In the genomic region with DNA sequence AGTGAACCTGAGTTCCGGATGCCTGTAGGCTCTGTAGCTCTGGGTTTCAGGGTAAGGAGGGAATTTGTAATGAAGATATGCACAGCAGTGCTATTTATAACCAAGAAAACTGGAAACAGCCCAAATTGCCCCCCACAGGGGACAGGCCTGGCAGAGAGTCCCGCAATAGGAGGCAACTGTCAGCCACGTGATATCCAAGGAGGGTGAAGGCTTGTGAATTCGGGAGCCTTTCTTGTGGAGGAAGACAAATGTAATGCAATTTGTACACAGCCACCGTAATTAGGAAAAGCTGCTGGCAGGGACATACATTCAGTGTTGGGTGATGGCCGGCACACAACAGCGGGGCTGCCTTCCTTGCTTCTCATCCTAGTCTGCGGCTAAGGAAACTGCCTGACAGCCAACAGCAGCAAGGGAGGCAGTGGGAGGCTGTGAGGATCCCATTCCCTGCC, we compare ENCODE assay signal across 12 mouse cellular contexts. TPM values are rescaled to one million over a fixed set of nuclear protein-coding genes. Genes with fewer than 3 reads are reported as not detected.
DNase-seq lines count a peak whose midpoint lies in the region; ATAC-seq and TF ChIP-seq lines count a peak whose summit lies in the region.
"Had no signal": no experiment of that assay in that cellular context is flagged by ENCODE, and none has a peak within 500 bp of the region (broad histone marks: within the 10 kb centered on the region; RNA-seq: fewer than 3 reads in every experiment).

No protein-coding gene starts in this region.

- no peak for TF ChIP-seq POLR2A in kidney, adult 2 months (IDR thresholded peaks at IDR 0.05; ENCODE audit: low read depth, low read length)

- no peaks in the 10 kb centered on the region for H3K9me3 ChIP-seq in intestine, embryonic 16.5 days (ENCODE audit: control insufficient read depth, low read length)
- no peaks in the 10 kb centered on the region for H3K9me3 ChIP-seq in intestine, postnatal 0 days (ENCODE audit: control insufficient read depth)
- H3K9me3 ChIP-seq: stomach, embryonic 15.5 days had no signal

- H3K4me2 ChIP-seq in intestine, embryonic 16.5 days (ENCODE audit: low read depth, low read length): no peak overlapping the region
- no peak overlapping the region for H3K4me2 ChIP-seq in intestine, postnatal 0 days (replicated peaks; ENCODE audit: low read depth)
- H3K4me2 ChIP-seq: stomach, embryonic 15.5 days had no signal

- H3K27me3 ChIP-seq in intestine, embryonic 16.5 days (replicated peaks; ENCODE audit: control insufficient read depth, insufficient read depth, low read length): peaks cover 5% of the 10 kb centered on the region; the same call in 1 of the 2 replicates
- 0 out of 2 replicates have a peak, but pooled peaks cover 7% of the 10 kb centered on the region for H3K27me3 ChIP-seq in intestine, postnatal 0 days (replicated peaks; ENCODE audit: control insufficient read depth, insufficient read depth, low read length)
- H3K27me3 ChIP-seq in kidney, adult 2 months (replicated peaks; ENCODE audit: control insufficient read depth, insufficient read depth, low read length): no peaks in the 10 kb centered on the region

- no peak overlapping the region for H3K27ac ChIP-seq in intestine, embryonic 16.5 days (ENCODE audit: low read length)
- H3K27ac ChIP-seq in intestine, postnatal 0 days (ENCODE audit: low read depth, low read length): no peak overlapping the region
- no peak overlapping the region for H3K27ac ChIP-seq in kidney, adult 2 months (ENCODE audit: insufficient read depth, low read depth, low read length)
- H3K27ac ChIP-seq: stomach, embryonic 15.5 days had no signal

- DNase-seq in adrenal gland, postnatal 14 days: peak; percentile 24
- no peak for DNase-seq in adrenal gland, postnatal 4 days (ENCODE audit: low spot score in 2 of 2)
- DNase-seq in MN1 (ENCODE audit: low spot score): peak; percentile 72
- peak; percentile 84 to 85 for DNase-seq in cerebellum, postnatal 36 days
- no peak for DNase-seq in gastrocnemius, postnatal 36 days
- DNase-seq in kidney, adult 2 months: no peak
- DNase-seq: kidney, postnatal 36 days had no signal

- H3K4me3 ChIP-seq in intestine, embryonic 16.5 days (ENCODE audit: low read length): no peak overlapping the region
- no peak overlapping the region for H3K4me3 ChIP-seq in intestine, postnatal 0 days (ENCODE audit: low read depth, low read length)
- no peak overlapping the region for H3K4me3 ChIP-seq in kidney, adult 2 months (ENCODE audit: insufficient read depth, low read depth, low read length)
- H3K4me3 ChIP-seq: megakaryocyte, embryonic 14.5 days; stomach, embryonic 15.5 days had no signal

- intact Hi-C loops in gastrocnemius, postnatal 36 days (cut with DNase I): loop anchor here (5.0 kb wide), 1 partner anchor 52 kb away; no protein-coding TSS in a partner anchor

- no peaks in the 10 kb centered on the region for H3K4me1 ChIP-seq in intestine, embryonic 16.5 days (ENCODE audit: control insufficient read depth, insufficient read depth, low read length)
- no peaks in the 10 kb centered on the region for H3K4me1 ChIP-seq in intestine, postnatal 0 days (replicated peaks; ENCODE audit: control insufficient read depth, insufficient read depth, low read length)
- no peaks in the 10 kb centered on the region for H3K4me1 ChIP-seq in kidney, adult 2 months (ENCODE audit: control insufficient read depth, insufficient read depth, low read length)
- H3K4me1 ChIP-seq: stomach, embryonic 15.5 days had no signal

- H3K36me3 ChIP-seq in intestine, embryonic 16.5 days (ENCODE audit: control insufficient read depth, insufficient read depth, low read length): no peaks in the 10 kb centered on the region
- H3K36me3 ChIP-seq in intestine, postnatal 0 days (ENCODE audit: control insufficient read depth, insufficient read depth): no peaks in the 10 kb centered on the region
- no peaks in the 10 kb centered on the region for H3K36me3 ChIP-seq in kidney, adult 2 months (ENCODE audit: control insufficient read depth, insufficient read depth, low read length)
- H3K36me3 ChIP-seq: stomach, embryonic 15.5 days had no signal

- H3K9ac ChIP-seq in intestine, embryonic 16.5 days (ENCODE audit: low read depth, low read length): 0 out of 2 replicates have a peak overlapping the region, but pooled peaks have one; percentile 14
- no peak overlapping the region for H3K9ac ChIP-seq in intestine, postnatal 0 days (ENCODE audit: low read depth, low read length)
- H3K9ac ChIP-seq: stomach, embryonic 15.5 days had no signal

- no peak for ATAC-seq in intestine, embryonic 16.5 days
- ATAC-seq in intestine, postnatal 0 days: no peak
- ATAC-seq: Patski had no signal

- no peak for TF ChIP-seq CTCF in intestine, postnatal 0 days (IDR thresholded peaks at IDR 0.05; ENCODE audit: low read depth)
- TF ChIP-seq CTCF in kidney, adult 2 months (conservative IDR thresholded peaks at IDR 0.05; ENCODE audit: insufficient read depth, insufficient read length, low read depth, low read length): no peak

- WGBS in intestine, embryonic 16.5 days: 58% methylated on average over 8 of the region's 8 CpGs
- WGBS in intestine, postnatal 0 days: 63% methylated on average over 8 of the region's 8 CpGs
- 60% methylated on average over 8 of the region's 8 CpGs for WGBS in kidney, adult 2 months

RNA-seq across cellular contexts. Expression of a gene that starts 9.5 kb away (rescaled TPM):
- total RNA-seq in adrenal gland, postnatal 14 days (2021): 14.8 and 16.8 TPM in 2 replicates
- 10 to 100 TPM; 24.7 to 28.2 TPM for total RNA-seq in adrenal gland, postnatal 4 days (2021)
- 5.8 and 6.8 TPM in 2 replicates for polyA plus RNA-seq in intestine, embryonic 16.5 days (2015; fragmentation: Nextera tagmentation; extraction: Ambion mirVana)
- 11.9 and 12.1 TPM in 2 replicates for polyA plus RNA-seq in intestine, postnatal 0 days (2015; fragmentation: Nextera tagmentation; extraction: Ambion mirVana)
- total RNA-seq in gastrocnemius, postnatal 36 days (2021): 100 to 1,000 TPM in 1 of 2 experiments, 10 to 100 TPM in 1; 95.5 to 115 TPM
- polyA plus RNA-seq in kidney, adult 2 months (2012; rRNA removed): 5.1 and 6.2 TPM in 2 replicates

Comparison
In these comparisons a context has a peak if more than half of its experiments do, and no peak if none do; other contexts are left out.
1. DNase-seq: peak in adrenal gland, postnatal 14 days (single experiment), MN1 (single experiment) and cerebellum, postnatal 36 days (2 of 2); none in adrenal gland, postnatal 4 days (0 of 2), gastrocnemius, postnatal 36 days (0 of 2) and kidney, adult 2 months (single experiment).